Mouse (Mus musculus): ENCODE measurements around the gene Vmn2r109.
"Not testable (repeated sequence)": the region's sequence is repeated elsewhere in the genome, so short reads cannot be mapped to it uniquely, and the experiment has no call there.

The Vmn2r109 gene

DNA sequence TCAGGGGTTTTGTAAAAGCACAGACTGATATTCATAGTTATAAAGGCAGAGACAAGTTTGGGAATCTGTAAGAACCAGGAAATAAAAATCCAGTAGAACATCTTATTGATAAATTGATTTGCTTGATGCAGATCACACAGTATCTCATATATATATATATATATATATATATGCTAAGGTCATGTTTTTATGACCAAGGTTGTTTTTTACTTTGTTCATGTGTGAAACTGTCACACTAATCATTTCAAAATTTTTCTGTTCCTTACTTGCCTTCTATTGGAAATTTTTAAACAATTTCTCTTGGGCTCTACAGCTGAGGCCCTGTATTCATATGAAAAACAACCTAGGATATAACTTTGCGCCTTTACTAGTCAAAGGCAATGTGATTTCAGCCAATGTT, at the start of gene Vmn2r109:
Gene Vmn2r109, minus strand, starts transcription at position 101 of the 400 bp plus-strand sequence.
- DNase-seq (ENCODE audit: low spot score in 2 of 2), result no peak

DNA sequence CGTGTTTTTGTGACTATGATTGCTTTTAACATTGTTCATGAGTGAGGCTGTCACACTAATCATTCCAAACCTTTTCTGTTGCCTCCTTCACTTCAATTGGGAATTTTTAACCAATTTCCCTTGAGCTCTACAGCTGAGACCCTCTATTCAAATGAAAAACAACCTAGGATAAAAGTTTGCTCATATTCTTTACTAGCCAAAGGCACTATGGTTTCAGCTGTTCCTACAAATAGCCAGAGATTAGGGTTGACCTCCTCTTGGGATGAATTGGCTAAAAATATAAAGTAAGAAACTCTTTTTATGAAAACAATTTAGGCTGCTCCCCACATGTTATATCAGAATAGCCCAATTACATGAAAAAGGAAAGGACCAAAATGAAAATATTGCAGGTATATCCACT, 31.8 kb upstream of the Vmn2r109 start, which contains the start of gene Vmn2r110:
Gene Vmn2r110, minus strand, starts transcription at position 101 of the 400 bp plus-strand sequence.
- no peak for DNase-seq (ENCODE audit: low spot score in 2 of 2)

DNA sequence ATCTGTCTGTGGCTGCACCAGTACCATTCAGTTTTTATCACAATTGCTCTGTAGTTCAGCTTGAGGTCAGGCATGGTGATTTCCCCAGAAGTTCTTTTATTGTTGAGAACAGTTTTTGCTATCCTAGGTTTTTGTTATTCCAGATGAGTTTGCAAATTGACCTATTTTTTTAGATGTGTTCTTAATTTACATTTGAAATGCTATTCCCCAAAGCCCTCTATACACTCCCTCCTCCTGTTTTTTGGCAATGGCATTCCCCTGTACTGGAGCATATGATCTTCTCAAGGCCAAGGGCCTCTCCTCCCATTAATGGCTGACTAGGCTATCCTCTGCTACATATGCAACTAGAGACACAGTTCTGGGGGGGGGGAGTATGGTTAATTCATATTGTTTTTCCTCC, 56.3 kb downstream of the Vmn2r109 start:
- not testable (repeated sequence) for DNase-seq (ENCODE audit: low spot score in 2 of 2)

DNA sequence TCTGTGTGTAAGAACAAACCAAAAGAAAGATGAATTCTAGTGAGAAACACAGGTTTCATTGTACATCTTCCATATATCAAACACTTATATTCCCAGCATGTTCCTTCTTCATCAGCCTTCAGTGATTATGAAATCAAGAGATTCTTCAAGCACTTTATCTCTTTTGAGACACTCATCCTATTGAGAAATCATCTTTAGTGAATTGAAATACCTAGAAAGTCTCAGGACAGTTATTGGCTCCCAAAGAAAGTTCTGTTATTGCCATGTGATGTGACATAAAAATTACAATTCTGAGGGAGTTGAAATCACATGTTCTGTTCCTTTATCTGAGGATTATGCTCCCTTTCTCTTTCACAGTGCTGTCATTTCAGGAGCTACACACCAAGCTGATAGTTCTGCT, 66.7 kb downstream of the Vmn2r109 start, which contains the start of gene Vmn1r225:
Gene Vmn1r225, plus strand, starts transcription at position 301 of the 400 bp plus-strand sequence.
- no peak for DNase-seq (ENCODE audit: low spot score in 2 of 2)

All from spleen, postnatal 10 days (tissue).